Mouse (Mus musculus) liver, embryonic 16.5 days (tissue): ENCODE measurements at regions not wholly inside any gene's neighbourhood (a gene's known extent, or its start where the extent isn't known, plus 50 kb on each side); places are given as distances from the start of the nearest gene placed in this dataset.
"Not testable (repeated sequence)": the region's sequence is repeated elsewhere in the genome, so short reads cannot be mapped to it uniquely, and the experiment has no call there.

ENCODE experiments used
- ATAC-seq: fragments of 200-750 bp; cut with Nextera tagmentation; 2 replicates; pipeline ENCODE4 v1.8.0; 2017; ENCODE audit warnings: low read depth, mild to moderate bottlenecking, moderate number of reproducible peaks, moderate library complexity
- H3K27ac ChIP-seq: fragments of 300-500 bp; sonication (generic); 2 replicates; pipeline ENCODE4 v1.5.1; 2014; ENCODE audit warnings: mild to moderate bottlenecking, low read length
- H3K27me3 ChIP-seq: fragments of 300-500 bp; sonication (generic); 2 replicates; pipeline ENCODE4 v1.6.1; 2014; ENCODE audit warnings: low read depth, low read length, mixed read lengths; ENCODE audit not compliant: control insufficient read depth, insufficient read depth
- H3K36me3 ChIP-seq: fragments of 300-500 bp; sonication (generic); 2 replicates; pipeline ENCODE4 v1.6.1; 2014; ENCODE audit warnings: mild to moderate bottlenecking; ENCODE audit not compliant: control insufficient read depth, insufficient read depth
- H3K4me1 ChIP-seq: fragments of 300-500 bp; sonication (generic); 2 replicates; pipeline ENCODE4 v1.6.1; 2014; ENCODE audit warnings: low read depth, low read length, mixed read lengths; ENCODE audit not compliant: control insufficient read depth
- H3K4me2 ChIP-seq: fragments of 300-500 bp; sonication (generic); 2 replicates; pipeline ENCODE4 v1.6.1; 2014; ENCODE audit warnings: low read depth, low read length, mixed read lengths
- H3K4me3 ChIP-seq: fragments of 300-500 bp; sonication (generic); 2 replicates; pipeline ENCODE4 v1.5.1; 2014; ENCODE audit warnings: low read depth, mild to moderate bottlenecking, low read length
- H3K9ac ChIP-seq: fragments of 300-500 bp; sonication (generic); 2 replicates; pipeline ENCODE4 v1.6.1; 2014; ENCODE audit warnings: low read depth, low read length
- H3K9me3 ChIP-seq: fragments of 300-500 bp; sonication (generic); replicated peaks from 2 replicates; pipeline ENCODE4 v1.6.1; 2016; ENCODE audit warnings: low read length; ENCODE audit not compliant: control insufficient read depth
- WGBS: fragments of 180-500 bp; shearing (Covaris S2); extraction: QIAGEN DNeasy Blood & Tissue Kit; methylation state at CpG from one replicate; pipeline ENCODE4 v1.1.7; 2014; ENCODE audit not compliant: insufficient replicate concordance; 5-methylcytosine and 5-hydroxymethylcytosine counted together

DNA sequence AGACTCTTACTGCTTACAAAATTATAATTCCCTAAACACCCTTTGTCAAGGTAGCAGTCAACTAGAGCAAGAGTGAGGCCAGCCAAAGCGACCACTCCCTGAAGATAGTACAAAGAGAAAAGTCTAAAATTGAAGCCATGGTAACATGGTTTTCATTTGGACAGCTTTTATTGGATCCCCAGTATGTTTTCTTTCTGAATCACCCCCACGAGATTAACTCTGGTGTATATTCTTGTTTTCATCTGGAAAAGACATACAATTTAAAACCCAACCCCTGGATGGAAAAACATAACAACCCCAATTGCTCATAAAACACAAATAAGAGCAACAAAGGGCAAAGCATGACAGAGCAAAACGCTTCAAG is 1339.0 kb downstream of the Zfp704 start:
- WGBS: 42% methylated on average over 3 of the region's 3 CpGs

DNA sequence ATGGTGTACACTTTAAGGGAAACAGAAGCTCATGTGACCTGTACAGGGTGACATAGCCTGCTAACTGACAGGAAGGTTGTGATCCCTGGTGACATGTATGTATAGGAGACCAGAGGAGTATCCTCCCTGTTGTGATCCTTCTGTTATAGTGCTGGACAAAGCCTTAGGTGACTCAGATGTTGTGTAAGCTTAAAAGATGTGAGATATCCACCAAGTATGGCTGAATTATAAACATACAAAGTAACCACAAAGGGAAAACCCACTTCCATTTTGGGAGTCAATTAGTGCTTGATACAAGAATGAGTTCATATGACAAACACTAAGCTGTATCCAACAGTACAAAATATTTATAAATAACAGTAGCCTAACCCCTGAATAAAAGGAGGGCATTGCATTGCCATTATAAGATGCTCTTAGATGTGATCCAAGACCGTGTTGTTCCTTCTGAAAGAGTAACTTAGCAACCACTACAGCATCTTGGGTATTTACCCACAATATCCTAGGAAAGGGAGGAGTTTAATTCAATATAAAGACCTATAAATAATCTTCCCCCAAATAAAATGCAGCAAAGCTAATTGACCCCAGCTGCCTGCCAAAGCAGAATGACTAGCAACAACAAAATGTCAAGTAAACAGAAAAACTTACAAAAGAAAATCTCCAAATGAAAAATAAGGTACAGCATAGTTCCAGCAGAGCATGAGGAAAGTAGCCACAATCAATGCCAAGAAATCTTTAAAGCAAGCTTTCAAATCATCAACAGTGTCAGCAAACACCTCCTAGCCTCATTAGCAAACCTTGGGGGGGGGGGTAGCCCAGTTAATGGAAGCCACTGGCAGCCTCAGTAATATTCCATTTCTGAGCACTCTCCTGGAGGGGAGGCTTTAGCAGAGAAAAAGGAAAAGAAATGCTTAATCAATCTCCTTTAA is 1339.6 kb downstream of the Zfp704 start:
- 36% methylated on average over 1 of the region's 1 CpGs for WGBS
- H3K4me3 ChIP-seq: no peak overlapping the region
- no peak overlapping the region for H3K9ac ChIP-seq
- H3K27me3 ChIP-seq: no peaks in the 10 kb centered on the region
- no peaks in the 10 kb centered on the region for H3K36me3 ChIP-seq
- no peak for ATAC-seq
- H3K4me2 ChIP-seq: no peak overlapping the region
- H3K9me3 ChIP-seq: no peaks in the 10 kb centered on the region
- no peak overlapping the region for H3K27ac ChIP-seq
- no peaks in the 10 kb centered on the region for H3K4me1 ChIP-seq

More for the DNA sequence above, 1339.0 kb downstream of the Zfp704 start:
- Histone ChIP-seq H3K27ac (no peak overlapping the region), H3K27me3 (no peaks in the 10 kb centered on the region), H3K4me2 (no peak overlapping the region), H3K4me3 (no peak overlapping the region), H3K9ac (no peak overlapping the region), H3K4me1 (no peaks in the 10 kb centered on the region), H3K9me3 (no peaks in the 10 kb centered on the region), H3K36me3 (no peaks in the 10 kb centered on the region)
- no peak for ATAC-seq

DNA sequence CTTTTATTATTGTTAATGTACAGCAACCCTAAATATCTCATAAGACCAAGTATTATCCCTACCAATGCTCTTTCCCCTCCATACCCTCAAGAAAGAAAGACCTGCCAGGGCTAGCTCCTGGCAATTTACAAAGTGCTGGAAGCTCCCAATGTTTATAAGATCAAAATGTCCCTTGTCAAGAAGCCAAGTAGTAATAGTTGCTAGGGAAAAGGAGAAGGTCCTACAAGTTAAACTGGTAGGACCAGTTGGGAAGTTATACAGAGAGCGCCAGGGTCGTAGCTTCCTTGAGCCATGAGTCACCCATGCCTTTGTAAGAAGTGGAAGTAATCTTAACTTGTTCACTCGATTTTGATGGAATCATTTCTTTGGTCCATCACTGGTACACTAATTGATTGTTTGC is 1344.1 kb downstream of the Zfp704 start:
- no peak overlapping the region for H3K4me2 ChIP-seq
- H3K9ac ChIP-seq: no peak overlapping the region
- H3K27ac ChIP-seq: no peak overlapping the region
- H3K36me3 ChIP-seq: no peaks in the 10 kb centered on the region
- 58% methylated on average over 3 of the region's 3 CpGs for WGBS
- H3K9me3 ChIP-seq: no peaks in the 10 kb centered on the region
- H3K4me3 ChIP-seq: no peak overlapping the region
- no peak for ATAC-seq
- no peaks in the 10 kb centered on the region for H3K27me3 ChIP-seq
- H3K4me1 ChIP-seq: no peaks in the 10 kb centered on the region

- no peak overlapping the region for H3K4me2 ChIP-seq
- H3K9ac ChIP-seq: no peak overlapping the region
- no peaks in the 10 kb centered on the region for H3K9me3 ChIP-seq
- H3K4me1 ChIP-seq: no peaks in the 10 kb centered on the region
- no peak for ATAC-seq
- H3K36me3 ChIP-seq: no peaks in the 10 kb centered on the region
- H3K27ac ChIP-seq: no peak overlapping the region
- no peak overlapping the region for H3K4me3 ChIP-seq
- no peaks in the 10 kb centered on the region for H3K27me3 ChIP-seq
- 48% methylated on average over 4 of the region's 4 CpGs for WGBS
These were observed 1345.4 kb downstream of the Zfp704 start for GRCm38 (mm10) chr3:8264366-8265033.

DNA sequence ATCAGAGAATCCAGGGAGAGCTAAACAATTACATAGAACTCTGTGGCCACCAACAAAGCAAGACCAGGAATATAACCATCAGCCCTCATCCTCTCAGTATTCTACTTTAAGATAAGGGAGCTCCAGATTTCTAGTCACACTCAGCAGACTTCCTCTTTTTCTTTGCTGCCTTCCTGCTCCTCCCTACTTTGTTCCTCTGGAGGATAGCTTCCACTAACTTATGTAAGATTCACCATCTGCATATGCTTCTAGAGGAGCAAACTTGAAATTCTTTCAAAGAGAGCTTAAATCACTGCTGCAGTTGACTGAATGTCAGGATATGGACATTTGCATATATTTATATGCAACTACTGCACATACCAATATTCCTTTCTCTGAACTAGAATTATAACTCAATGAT is 1352.6 kb downstream of the Zfp704 start:
- Histone ChIP-seq H3K27ac (no peak overlapping the region), H3K4me2 (no peak overlapping the region), H3K36me3 (no peaks in the 10 kb centered on the region), H3K4me1 (no peaks in the 10 kb centered on the region), H3K4me3 (no peak overlapping the region), H3K9me3 (no peaks in the 10 kb centered on the region), H3K27me3 (no peaks in the 10 kb centered on the region), H3K9ac (no peak overlapping the region)
- no peak for ATAC-seq

DNA sequence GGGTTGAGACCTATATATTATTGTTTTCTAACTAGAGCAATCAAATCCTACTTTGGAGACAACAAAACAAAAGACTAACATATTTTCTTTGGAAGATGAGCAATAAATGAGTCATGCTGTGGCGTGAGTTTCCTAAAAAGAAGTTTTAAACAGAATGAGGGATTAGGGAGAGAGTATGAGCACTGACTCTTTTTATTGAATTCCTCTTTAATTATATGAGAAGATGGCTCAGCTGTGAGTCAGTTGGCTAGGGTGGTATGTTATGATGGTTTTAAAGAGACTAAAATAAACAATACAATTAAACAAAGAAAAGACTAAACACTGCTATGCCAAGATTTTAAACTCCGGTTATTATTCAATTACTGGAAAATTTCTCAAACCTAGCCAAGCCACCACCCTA is 1357.6 kb downstream of the Zfp704 start:
- Histone ChIP-seq H3K9ac (no peak overlapping the region), H3K36me3 (no peaks in the 10 kb centered on the region), H3K4me1 (no peaks in the 10 kb centered on the region), H3K4me3 (no peak overlapping the region), H3K27ac (no peak overlapping the region), H3K27me3 (no peaks in the 10 kb centered on the region), H3K4me2 (no peak overlapping the region), H3K9me3 (no peaks in the 10 kb centered on the region)
- ATAC-seq: no peak
- WGBS: 57% methylated on average over 2 of the region's 2 CpGs

GRCm38 (mm10) chr3:8248911-8249310 is 1361.0 kb downstream of the Zfp704 start:
- Histone ChIP-seq H3K9me3 (no peaks in the 10 kb centered on the region), H3K4me3 (no peak overlapping the region), H3K27me3 (no peaks in the 10 kb centered on the region), H3K27ac (no peak overlapping the region), H3K4me2 (no peak overlapping the region), H3K36me3 (no peaks in the 10 kb centered on the region), H3K9ac (no peak overlapping the region), H3K4me1 (no peaks in the 10 kb centered on the region)
- 38% methylated on average over 1 of the region's 1 CpGs for WGBS
- ATAC-seq: no peak

DNA sequence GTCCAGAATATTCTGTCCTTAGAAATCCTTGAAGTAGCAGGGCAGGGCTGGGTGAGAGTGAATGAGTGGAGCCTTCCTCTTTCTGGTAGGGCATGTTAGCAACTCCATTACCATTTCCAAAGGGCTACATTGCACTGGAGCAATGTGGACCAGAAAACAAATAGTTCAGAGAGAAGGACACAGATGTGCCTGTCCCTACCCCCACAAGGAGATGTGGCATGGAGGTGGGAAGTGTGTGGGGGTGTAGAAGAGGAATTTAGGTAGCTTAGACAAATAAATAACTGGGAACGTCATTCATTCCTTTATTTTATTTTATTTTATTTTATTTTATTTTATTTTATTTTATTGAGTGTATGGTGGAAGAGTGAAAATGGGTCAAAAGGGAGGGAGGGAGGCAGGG is 1364.1 kb downstream of the Zfp704 start:
- H3K36me3 ChIP-seq, H3K9me3 ChIP-seq, H3K27me3 ChIP-seq, H3K4me2 ChIP-seq, H3K4me3 ChIP-seq, H3K9ac ChIP-seq, H3K27ac ChIP-seq, ATAC-seq, H3K4me1 ChIP-seq: not testable (repeated sequence)
- WGBS: 19% methylated on average over 1 of the region's 1 CpGs

DNA sequence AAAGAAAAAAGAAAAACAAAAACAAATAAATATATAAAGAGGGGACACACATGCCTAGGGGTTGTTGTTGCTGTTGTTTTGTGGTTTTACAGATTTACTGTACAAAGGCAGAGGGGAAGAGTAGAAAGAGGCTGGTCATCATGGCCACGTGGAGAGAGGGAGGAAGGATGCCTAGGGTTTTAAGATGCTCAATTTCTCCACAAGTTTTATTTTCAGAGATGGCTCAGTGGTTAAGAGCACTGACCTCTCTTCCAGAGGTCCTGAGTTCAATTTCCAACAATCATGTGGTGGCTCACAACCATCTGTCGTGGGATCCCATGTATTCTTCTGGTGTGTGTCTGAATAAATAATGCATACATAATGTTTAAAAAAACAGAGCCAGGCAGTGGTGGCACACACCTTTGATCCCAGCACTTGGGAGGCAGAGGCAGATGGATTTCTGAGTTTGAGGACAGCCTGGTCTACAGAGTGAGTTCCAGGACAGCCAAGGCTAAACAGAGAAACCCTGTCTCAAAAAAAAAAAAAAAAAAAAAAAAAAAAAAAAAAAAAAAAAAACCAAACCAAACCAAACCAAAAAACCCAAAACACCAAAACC is 1364.6 kb downstream of the Zfp704 start:
- not testable (repeated sequence) for H3K4me1 ChIP-seq, H3K4me3 ChIP-seq, H3K9me3 ChIP-seq, H3K4me2 ChIP-seq, H3K36me3 ChIP-seq, H3K27ac ChIP-seq, H3K9ac ChIP-seq, ATAC-seq, H3K27me3 ChIP-seq
- 44% methylated on average over 2 of the region's 2 CpGs for WGBS
